Mouse (Mus musculus) myocyte (in vitro differentiated cells): ENCODE results near the gene Bend3.

Source experiments
- CEBPB ChIP-seq: IDR thresholded peaks from 2 replicates; pipeline ENCODE4 v1.6.1; 2011; ENCODE audit warnings: mild to moderate bottlenecking, moderate library complexity; ENCODE audit not compliant: poor library complexity, insufficient read depth, severe bottlenecking
- E2F4 ChIP-seq: IDR thresholded peaks from one replicate; pipeline ENCODE4 v1.6.1; 2011; ENCODE audit warnings: mild to moderate bottlenecking, control low read depth, moderate library complexity; ENCODE audit not compliant: insufficient read depth
- MAX ChIP-seq: IDR thresholded peaks from one replicate; pipeline ENCODE4 v1.6.1; 2011; ENCODE audit warnings: low read depth, mild to moderate bottlenecking, control low read depth
- MYOD1 ChIP-seq, 3 experiments: IDR thresholded peaks; one replicate each; pipeline ENCODE4 v1.6.1; 2011; ENCODE audit warnings: control low read depth in 2 of 3, low read depth in 2 of 3, mild to moderate bottlenecking in 2 of 3, moderate library complexity in 1 of 3; ENCODE audit not compliant: insufficient read length in 2 of 3, control insufficient read depth in 1 of 3
- MYOG ChIP-seq, 3 experiments: IDR thresholded peaks; one replicate each; pipeline ENCODE4 v1.6.1; 2011; ENCODE audit warnings: control low read depth in 2 of 3, low read depth in 2 of 3, mild to moderate bottlenecking in 2 of 3; ENCODE audit not compliant: insufficient read length in 2 of 3, control insufficient read depth in 1 of 3, insufficient read depth in 1 of 3
- POLR2A ChIP-seq: IDR thresholded peaks from one replicate; pipeline ENCODE4 v1.6.1; 2011; ENCODE audit warnings: low read depth, mild to moderate bottlenecking, control low read depth, moderate library complexity; ENCODE audit not compliant: insufficient read length
- POLR2AphosphoS2 ChIP-seq: IDR thresholded peaks from one replicate; pipeline ENCODE4 v1.6.1; 2011; ENCODE audit warnings: low read depth, control low read depth; ENCODE audit not compliant: insufficient read length
- REST ChIP-seq: IDR thresholded peaks from one replicate; pipeline ENCODE4 v1.6.1; 2011; ENCODE audit warnings: mild to moderate bottlenecking, control low read depth, moderate library complexity; ENCODE audit not compliant: insufficient read depth, insufficient read length
- TCF12 ChIP-seq: IDR thresholded peaks from one replicate; pipeline ENCODE4 v1.6.1; 2011; ENCODE audit warnings: mild to moderate bottlenecking, control low read depth; ENCODE audit not compliant: poor library complexity, insufficient read depth, severe bottlenecking
- TCF3 ChIP-seq: IDR thresholded peaks from one replicate; pipeline ENCODE4 v1.6.1; 2011; ENCODE audit warnings: low read depth, control low read depth; ENCODE audit not compliant: insufficient read length
- USF1 ChIP-seq: IDR thresholded peaks from one replicate; pipeline ENCODE4 v1.6.1; 2011; ENCODE audit warnings: low read depth, mild to moderate bottlenecking, control low read depth, moderate library complexity

- TF ChIP-seq MAX: no peak
- TF ChIP-seq CEBPB: no peak
- no peak for TF ChIP-seq POLR2A
- TF ChIP-seq TCF12: no peak
- TF ChIP-seq MYOG (IDR thresholded peaks at IDR 0.05; ENCODE audit: control insufficient read depth in 1 of 3, insufficient read depth in 1 of 3, insufficient read length in 2 of 3, low read depth in 2 of 3): no peak
- no peak for TF ChIP-seq USF1
- no peak for TF ChIP-seq REST
- TF ChIP-seq TCF3: no peak
- no peak for TF ChIP-seq E2F4
- TF ChIP-seq POLR2AphosphoS2: no peak
- no peak for TF ChIP-seq MYOD1 (IDR thresholded peaks at IDR 0.05; ENCODE audit: control insufficient read depth in 1 of 3, insufficient read length in 2 of 3, low read depth in 2 of 3)
Measured at GRCm38 (mm10) chr10:43440050-43440449, 38.6 kb upstream of the Bend3 start.
